Mouse (Mus musculus) CD4-positive naive resting alpha-beta T cell, adult 57 days (primary cell): Measurements from ENCODE around the gene Cttnbp2nl. TPM values are rescaled to one million over a fixed set of nuclear protein-coding genes. Genes with fewer than 3 reads are reported as not detected.

ENCODE experiments used
- total RNA-seq: library from RNA; stranded (reverse); gene quantifications from one replicate; pipeline ENCODE4 v1.2.4, GENCODE M21; 2023

Gene Cttnbp2nl
- total RNA-seq = 0.53 TPM

GRCm38 (mm10) chr3:105052937-105053697 lies at the start of gene Cttnbp2nl:
Gene Cttnbp2nl, minus strand, starts transcription at chr3:105053146.

GRCm38 (mm10) chr3:105066544-105066943 lies 13.6 kb upstream of the Cttnbp2nl start, which contains the start of gene 4930564D02Rik:
Gene 4930564D02Rik, plus strand, starts transcription at chr3:105066844.

GRCm38 (mm10) chr3:104961066-104962059 lies 91.6 kb downstream of the Cttnbp2nl start, which contains the start of gene Wnt2b:
Gene Wnt2b, minus strand, starts transcription at chr3:104961921.

Other genes with a start within 250 kb of the Cttnbp2nl start
- 50.4 TPM for gene Mov10, start 234.6 kb downstream of the Cttnbp2nl start, total RNA-seq
- gene St7l, start 189.1 kb downstream of the Cttnbp2nl start, total RNA-seq = 32.0 TPM
- gene Capza1, start 188.6 kb downstream of the Cttnbp2nl start, total RNA-seq = 184 TPM
- 3.5 TPM for gene Wnt2b, start 91.2 kb downstream of the Cttnbp2nl start, total RNA-seq
- not detected for gene 4930564D02Rik, start 13.7 kb upstream of the Cttnbp2nl start, total RNA-seq